Mouse (Mus musculus) liver, adult 2 months (tissue): Measurements from ENCODE around the gene Sf3a1. TPM values are rescaled to one million over a fixed set of nuclear protein-coding genes. Genes with fewer than 3 reads are reported as not detected.

ENCODE experiments used
- DNase-seq: peaks from one replicate; pipeline ENCODE4 v3.0.0-alpha.2; 2011; ENCODE audit warnings: low read depth, low spot score; ENCODE audit errors: extremely low read depth
- H3K27ac ChIP-seq: fragments of 200-500 bp; replicated peaks from 2 replicates; pipeline ENCODE4 v1.5.1; 2012; ENCODE audit warnings: low read depth, mild to moderate bottlenecking, control low read depth, inconsistent platforms, low read length; ENCODE audit not compliant: insufficient read depth
- H3K27me3 ChIP-seq: fragments of 200-500 bp; 2 replicates; pipeline ENCODE4 v1.6.1; 2012; ENCODE audit warnings: mild to moderate bottlenecking, moderate library complexity, low read length, inconsistent platforms; ENCODE audit not compliant: control insufficient read depth, insufficient read depth
- H3K36me3 ChIP-seq: fragments of 200-500 bp; 2 replicates; pipeline ENCODE4 v1.6.1; 2012; ENCODE audit warnings: low read length, inconsistent platforms; ENCODE audit not compliant: control insufficient read depth, insufficient read depth
- H3K4me1 ChIP-seq: fragments of 200-500 bp; 2 replicates; pipeline ENCODE4 v1.6.1; 2011; ENCODE audit warnings: low read length; ENCODE audit not compliant: control insufficient read depth, insufficient read depth
- H3K4me3 ChIP-seq: fragments of 200-500 bp; 2 replicates; pipeline ENCODE4 v1.5.1; 2011; ENCODE audit warnings: low read depth, mild to moderate bottlenecking, control low read depth, low read length, moderate library complexity; ENCODE audit not compliant: insufficient read depth
- H3K79me2 ChIP-seq: fragments of 200-500 bp; 2 replicates; pipeline ENCODE4 v1.6.1; 2012; ENCODE audit warnings: inconsistent platforms, mild to moderate bottlenecking, low read length, moderate library complexity; ENCODE audit not compliant: control insufficient read depth, insufficient read depth
- H3K9ac ChIP-seq: fragments of 200-500 bp; 2 replicates; pipeline ENCODE4 v1.6.1; 2012; ENCODE audit warnings: low read depth, mild to moderate bottlenecking, control low read depth, inconsistent platforms, low read length
- CTCF ChIP-seq: fragments of 200-500 bp; IDR thresholded peaks from 2 replicates; pipeline ENCODE4 v1.5.1; 2011; ENCODE audit warnings: low read depth, low read length, control low read depth
- POLR2A ChIP-seq: fragments of 200-500 bp; IDR thresholded peaks from 2 replicates; pipeline ENCODE4 v1.6.1; 2011; ENCODE audit warnings: low read length, control low read depth; ENCODE audit not compliant: insufficient read depth; ENCODE audit errors: extremely low read depth
- WGBS: fragments of 180-500 bp; shearing (Covaris S2); methylation state at CpG from one replicate; pipeline ENCODE4 v1.1.7; 2018; 5-methylcytosine and 5-hydroxymethylcytosine counted together
- polyA plus RNA-seq: library from polyadenylated mRNA; depleted of rRNA; stranded (reverse); fragments of >200 nt; gene quantifications from 2 replicates; pipeline ENCODE4 v1.2.3, GENCODE M21; 2012
- total RNA-seq: library from RNA; depleted of rRNA; stranded (reverse); fragments of >200 nt; gene quantifications from 2 replicates; pipeline ENCODE4 v1.2.3, GENCODE M21; 2014

Sf3a1 gene
- total and polyA plus RNA-seq, 2 experiments: 4.3 to 12.2 TPM

GRCm38 (mm10) chr11:4210786-4211185 lies 50.6 kb downstream of the Sf3a1 start:
- H3K27ac ChIP-seq: no peak overlapping the region
- WGBS: 26% methylated on average over 1 of the region's 1 CpGs
- no peak for DNase-seq
- H3K79me2 ChIP-seq: no peaks in the 10 kb centered on the region
- no peak overlapping the region for H3K4me3 ChIP-seq
- no peaks in the 10 kb centered on the region for H3K27me3 ChIP-seq
- TF ChIP-seq POLR2A (no peak), CTCF (no peak)
- H3K36me3 ChIP-seq: peaks cover 33% of the 10 kb centered on the region
- no peak overlapping the region for H3K9ac ChIP-seq
- no peaks in the 10 kb centered on the region for H3K4me1 ChIP-seq

- Histone ChIP-seq H3K9ac (no peak overlapping the region), H3K27me3 (no peaks in the 10 kb centered on the region), H3K79me2 (no peaks in the 10 kb centered on the region), H3K27ac (no peak overlapping the region), H3K4me3 (no peak overlapping the region), H3K36me3 (peaks cover 26% of the 10 kb centered on the region), H3K4me1 (peaks cover 2% of the 10 kb centered on the region; the same call in 1 of the 2 replicates)
- TF ChIP-seq CTCF: no peak
- TF ChIP-seq POLR2A: no peak
- no peak for DNase-seq
- WGBS: 96% methylated on average over 10 of the region's 10 CpGs
These were observed 53.0 kb downstream of the Sf3a1 start for GRCm38 (mm10) chr11:4213107-4213506.

DNA sequence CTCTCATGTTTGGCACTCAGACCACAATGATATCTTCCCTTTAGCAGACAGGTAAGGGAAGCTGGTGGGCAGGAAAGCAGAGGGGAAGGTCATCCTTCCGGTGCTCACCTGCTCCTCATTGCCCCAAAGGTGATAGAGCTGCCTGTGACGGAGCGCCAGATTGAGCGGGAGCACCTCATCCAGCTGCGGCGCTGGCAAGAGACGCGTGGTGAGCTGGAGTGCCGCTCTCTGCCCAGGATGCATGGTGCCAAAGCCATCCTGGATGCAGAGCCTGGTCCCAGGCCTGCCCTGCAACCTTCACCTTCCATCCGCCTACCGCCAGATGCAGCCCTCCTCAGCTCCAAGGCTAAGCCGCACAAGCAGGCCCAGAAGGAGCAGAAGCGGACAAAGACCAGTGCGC lies 54.4 kb downstream of the Sf3a1 start:
- Histone ChIP-seq H3K9ac (no peak overlapping the region), H3K36me3 (peaks cover 21% of the 10 kb centered on the region), H3K4me1 (peaks cover 2% of the 10 kb centered on the region; the same call in 1 of the 2 replicates), H3K4me3 (no peak overlapping the region), H3K79me2 (no peaks in the 10 kb centered on the region), H3K27ac (no peak overlapping the region), H3K27me3 (no peaks in the 10 kb centered on the region)
- no peak for DNase-seq
- 95% methylated on average over 14 of the region's 14 CpGs for WGBS
- TF ChIP-seq CTCF (no peak), POLR2A (no peak)

DNA sequence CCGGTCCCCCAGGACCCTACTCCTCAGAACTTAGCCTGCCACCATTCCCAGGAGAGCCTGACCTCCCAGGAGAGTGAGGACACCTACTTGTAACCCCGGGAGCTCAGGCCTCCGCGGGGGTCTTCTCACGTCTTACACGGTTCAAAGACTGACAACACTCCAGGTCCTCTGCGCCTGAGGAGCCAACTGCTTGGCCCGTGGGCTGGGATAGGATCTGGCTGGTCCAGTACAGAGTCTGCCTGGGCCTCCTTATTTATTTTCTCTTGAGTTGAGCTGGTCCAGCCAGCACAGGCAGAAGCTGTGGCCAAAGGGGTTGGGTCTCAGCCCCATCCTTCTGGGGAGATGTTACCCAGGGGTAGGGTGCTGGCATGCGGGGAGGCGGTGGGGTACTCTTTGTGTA lies 54.9 kb downstream of the Sf3a1 start:
- H3K4me3 ChIP-seq: no peak overlapping the region
- no peaks in the 10 kb centered on the region for H3K27me3 ChIP-seq
- peaks cover 2% of the 10 kb centered on the region; the same call in 1 of the 2 replicates for H3K4me1 ChIP-seq
- WGBS: 86% methylated on average over 10 of the region's 10 CpGs
- H3K79me2 ChIP-seq: no peaks in the 10 kb centered on the region
- DNase-seq: no peak
- no peak for TF ChIP-seq CTCF
- H3K36me3 ChIP-seq: peaks cover 16% of the 10 kb centered on the region
- H3K9ac ChIP-seq: no peak overlapping the region
- no peak overlapping the region for H3K27ac ChIP-seq

- H3K9ac ChIP-seq: no peak overlapping the region; the same call in 1 of the 2 replicates
- 78% methylated on average over 9 of the region's 9 CpGs for WGBS
- DNase-seq: no peak
These were observed 56.3 kb downstream of the Sf3a1 start for GRCm38 (mm10) chr11:4216248-4217000.

GRCm38 (mm10) chr11:4217914-4218629 lies 57.9 kb downstream of the Sf3a1 start, which contains the start of gene Castor1:
Gene Castor1, plus strand, starts transcription at chr11:4218225.
- H3K27ac ChIP-seq: peak within 1 kb of the TSS; percentile 47
- H3K27me3 ChIP-seq: no peaks in the 10 kb centered on the region
- H3K79me2 ChIP-seq: no peaks in the 10 kb centered on the region
- peak within 1 kb of the TSS; percentile 82 for H3K4me3 ChIP-seq
- H3K36me3 ChIP-seq: peaks cover 3% of the 10 kb centered on the region; the same call in 1 of the 2 replicates
- TF ChIP-seq CTCF (no peak), POLR2A (no peak)
- peak within 1 kb of the TSS; percentile 81 for H3K9ac ChIP-seq
- peak; percentile 91 for DNase-seq
- peaks cover 2% of the 10 kb centered on the region; the same call in 1 of the 2 replicates for H3K4me1 ChIP-seq
- 3% methylated on average over 56 of the region's 56 CpGs for WGBS

More at GRCm38 (mm10) chr11:4216248-4217000, 56.3 kb downstream of the Sf3a1 start:
- H3K36me3 ChIP-seq: peaks cover 10% of the 10 kb centered on the region
- H3K4me1 ChIP-seq: peaks cover 2% of the 10 kb centered on the region; the same call in 1 of the 2 replicates
- H3K79me2 ChIP-seq: no peaks in the 10 kb centered on the region
- no peaks in the 10 kb centered on the region for H3K27me3 ChIP-seq
- no peak for TF ChIP-seq CTCF
- TF ChIP-seq POLR2A: no peak
- peak overlapping the region; percentile 69 for H3K27ac ChIP-seq
- no peak overlapping the region for H3K4me3 ChIP-seq
